Mouse (Mus musculus): ENCODE results near the gene Pald1.

DNA sequence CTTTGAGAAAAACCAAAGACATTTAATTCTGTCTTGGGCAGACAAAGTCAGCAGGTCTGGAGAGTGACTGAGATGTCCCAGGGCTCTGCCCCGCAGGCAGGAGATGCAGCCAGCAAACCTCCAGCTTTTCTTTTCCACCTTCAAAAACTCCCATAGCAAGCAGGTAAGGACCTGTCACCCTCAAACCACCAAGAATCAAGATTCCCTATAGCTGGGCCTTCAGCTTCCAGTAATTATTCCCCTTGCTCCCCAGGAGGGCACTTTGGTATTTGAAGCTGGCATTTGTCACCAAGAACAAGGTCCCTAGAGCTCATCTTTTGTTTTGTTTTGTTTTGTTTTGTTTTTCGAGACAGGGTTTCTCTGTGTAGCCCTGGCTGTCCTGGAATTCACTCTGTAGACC lies 33.7 kb upstream of the Pald1 start:
- TF ChIP-seq CTCF (IDR thresholded peaks at IDR 0.05; ENCODE audit: extremely low read depth, insufficient read depth, low read length), result no peak
- TF ChIP-seq POLR2A (IDR thresholded peaks at IDR 0.05; ENCODE audit: extremely low read depth, insufficient read depth, low read length), result no peak
